Mouse (Mus musculus): ENCODE measurements around the gene 6430571L13Rik. TPM values are rescaled to one million over a fixed set of nuclear protein-coding genes. Genes with fewer than 3 reads are reported as not detected.

The 6430571L13Rik gene
- polyA plus RNA-seq, 1 experiment from 2014 or later, result 0.81 TPM

- WGBS, result 89% methylated on average over 16 of the region's 16 CpGs
Measured at GRCm38 (mm10) chr9:107327879-107328620, 12.4 kb upstream of the 6430571L13Rik start.

GRCm38 (mm10) chr9:107330791-107331190 lies 9.6 kb upstream of the 6430571L13Rik start:
- Histone ChIP-seq H3K4me2 (no peak overlapping the region), H3K4me3 (replicated peaks) (no peak overlapping the region), H3K27ac (no peak overlapping the region), H3K9me3 (replicated peaks) (no peaks in the 10 kb centered on the region), H3K9ac (no peak overlapping the region), H3K4me1 (peaks cover 4% of the 10 kb centered on the region; the same call in 1 of the 2 replicates), H3K36me3 (peaks cover 27% of the 10 kb centered on the region; the same call in 1 of the 2 replicates), H3K27me3 (no peaks in the 10 kb centered on the region)
- no peak for ATAC-seq (replicated peaks; ENCODE audit: low FRiP score)
- WGBS, result 78% methylated on average over 6 of the region's 6 CpGs

More at GRCm38 (mm10) chr9:107327879-107328620, 12.4 kb upstream of the 6430571L13Rik start:
- H3K9ac ChIP-seq, result no peak overlapping the region
- no peak overlapping the region for H3K4me2 ChIP-seq
- peaks cover 27% of the 10 kb centered on the region; the same call in 1 of the 2 replicates for H3K36me3 ChIP-seq
- no peaks in the 10 kb centered on the region for H3K27me3 ChIP-seq
- H3K4me3 ChIP-seq (replicated peaks), result no peak overlapping the region
- peaks cover 17% of the 10 kb centered on the region for H3K4me1 ChIP-seq
- ATAC-seq (replicated peaks; ENCODE audit: low FRiP score), result no peak
- no peaks in the 10 kb centered on the region for H3K9me3 ChIP-seq (replicated peaks)
- H3K27ac ChIP-seq, result no peak overlapping the region

- peaks cover 9% of the 10 kb centered on the region for H3K4me1 ChIP-seq
- ATAC-seq (replicated peaks; ENCODE audit: low FRiP score), result no peak
- no peaks in the 10 kb centered on the region for H3K9me3 ChIP-seq (replicated peaks)
- peaks cover 17% of the 10 kb centered on the region; the same call in 1 of the 2 replicates for H3K36me3 ChIP-seq
- no peak overlapping the region for H3K4me3 ChIP-seq (replicated peaks)
- H3K27ac ChIP-seq, result no peak overlapping the region
- no peaks in the 10 kb centered on the region for H3K27me3 ChIP-seq
- 55% methylated on average over 2 of the region's 2 CpGs for WGBS
- H3K4me2 ChIP-seq, result no peak overlapping the region
- H3K9ac ChIP-seq, result no peak overlapping the region
Measured at GRCm38 (mm10) chr9:107333686-107334085, 6.7 kb upstream of the 6430571L13Rik start.

GRCm38 (mm10) chr9:107334356-107334755 lies 6.0 kb upstream of the 6430571L13Rik start:
- WGBS, result 82% methylated on average over 6 of the region's 6 CpGs
- Histone ChIP-seq H3K36me3 (peaks cover 10% of the 10 kb centered on the region; the same call in 1 of the 2 replicates), H3K9me3 (replicated peaks) (no peaks in the 10 kb centered on the region), H3K4me2 (no peak overlapping the region), H3K9ac (no peak overlapping the region), H3K4me3 (replicated peaks) (no peak overlapping the region), H3K4me1 (peaks cover 13% of the 10 kb centered on the region), H3K27me3 (no peaks in the 10 kb centered on the region), H3K27ac (no peak overlapping the region)
- ATAC-seq (replicated peaks; ENCODE audit: low FRiP score), result no peak

- H3K9ac ChIP-seq, result no peak overlapping the region
- no peak for ATAC-seq (replicated peaks; ENCODE audit: low FRiP score)
- H3K4me2 ChIP-seq, result no peak overlapping the region
- no peak overlapping the region for H3K4me3 ChIP-seq (replicated peaks)
- no peaks in the 10 kb centered on the region for H3K27me3 ChIP-seq
- no peaks in the 10 kb centered on the region for H3K9me3 ChIP-seq (replicated peaks)
- no peak overlapping the region for H3K27ac ChIP-seq
- peaks cover 15% of the 10 kb centered on the region for H3K4me1 ChIP-seq
- 93% methylated on average over 5 of the region's 5 CpGs for WGBS
- peaks cover 10% of the 10 kb centered on the region; the same call in 1 of the 2 replicates for H3K36me3 ChIP-seq
Measured at GRCm38 (mm10) chr9:107335046-107335445, 5.4 kb upstream of the 6430571L13Rik start.

GRCm38 (mm10) chr9:107335909-107336308 lies 4.5 kb upstream of the 6430571L13Rik start:
- no peak overlapping the region for H3K27ac ChIP-seq
- no peak overlapping the region for H3K4me2 ChIP-seq
- peaks cover 1% of the 10 kb centered on the region; the same call in 1 of the 2 replicates for H3K27me3 ChIP-seq
- no peak overlapping the region for H3K4me3 ChIP-seq (replicated peaks)
- H3K9ac ChIP-seq, result no peak overlapping the region
- WGBS, result 13% methylated on average over 5 of the region's 5 CpGs
- no peak for ATAC-seq (replicated peaks; ENCODE audit: low FRiP score)
- H3K4me1 ChIP-seq, result peaks cover 21% of the 10 kb centered on the region
- H3K36me3 ChIP-seq, result peaks cover 10% of the 10 kb centered on the region; the same call in 1 of the 2 replicates
- no peaks in the 10 kb centered on the region for H3K9me3 ChIP-seq (replicated peaks)

- no peak for ATAC-seq (replicated peaks; ENCODE audit: low FRiP score)
- H3K9ac ChIP-seq, result no peak overlapping the region
- no peak overlapping the region for H3K4me2 ChIP-seq
- 86% methylated on average over 6 of the region's 6 CpGs for WGBS
- no peaks in the 10 kb centered on the region for H3K9me3 ChIP-seq (replicated peaks)
- no peak overlapping the region for H3K27ac ChIP-seq
- H3K27me3 ChIP-seq, result peaks cover 6% of the 10 kb centered on the region
- peaks cover 23% of the 10 kb centered on the region for H3K4me1 ChIP-seq
- H3K4me3 ChIP-seq (replicated peaks), result no peak overlapping the region
- H3K36me3 ChIP-seq, result peaks cover 10% of the 10 kb centered on the region; the same call in 1 of the 2 replicates
Measured at GRCm38 (mm10) chr9:107336386-107336785, 4.0 kb upstream of the 6430571L13Rik start.

- WGBS, result 4% methylated on average over 30 of the region's 30 CpGs
Measured at GRCm38 (mm10) chr9:107338172-107338883, 2.1 kb upstream of the 6430571L13Rik start, which contains the start of gene Hemk1. Gene Hemk1 (minus strand): TSS chr9:107338350.

GRCm38 (mm10) chr9:107340911-107341645 lies 676 bp downstream of the 6430571L13Rik start:
- Histone ChIP-seq H3K36me3 (no peaks in the 10 kb centered on the region), H3K27me3 (peaks cover 17% of the 10 kb centered on the region), H3K4me3 (replicated peaks) (peak overlapping the region; percentile 64), H3K27ac (no peak overlapping the region), H3K4me2 (peak overlapping the region; percentile 91), H3K9ac (peak overlapping the region; percentile 65), H3K9me3 (replicated peaks) (no peaks in the 10 kb centered on the region), H3K4me1 (peaks cover 26% of the 10 kb centered on the region)
- 48% methylated on average over 12 of the region's 12 CpGs for WGBS
- ATAC-seq (replicated peaks; ENCODE audit: low FRiP score), result no peak

More at GRCm38 (mm10) chr9:107338172-107338883, 2.1 kb upstream of the 6430571L13Rik start, which contains the start of gene Hemk1:
- peak within 1 kb of the TSS; percentile 83 for H3K4me2 ChIP-seq
- H3K4me3 ChIP-seq (replicated peaks), result peak within 1 kb of the TSS; percentile 58
- peaks cover 17% of the 10 kb centered on the region for H3K27me3 ChIP-seq
- H3K36me3 ChIP-seq, result no peaks in the 10 kb centered on the region; the same call in 1 of the 2 replicates
- H3K9me3 ChIP-seq (replicated peaks), result no peaks in the 10 kb centered on the region
- peak; percentile 76 for ATAC-seq (replicated peaks; ENCODE audit: low FRiP score)
- peak within 1 kb of the TSS; percentile 54 for H3K9ac ChIP-seq
- peaks cover 26% of the 10 kb centered on the region for H3K4me1 ChIP-seq
- peak within 1 kb of the TSS; percentile 50; the same call in 1 of the 2 replicates for H3K27ac ChIP-seq

GRCm38 (mm10) chr9:107342201-107342709 lies 1.9 kb downstream of the 6430571L13Rik start:
- Histone ChIP-seq H3K4me1 (peaks cover 26% of the 10 kb centered on the region), H3K4me2 (no peak overlapping the region), H3K9me3 (replicated peaks) (no peaks in the 10 kb centered on the region), H3K27me3 (peaks cover 17% of the 10 kb centered on the region), H3K36me3 (no peaks in the 10 kb centered on the region), H3K9ac (no peak overlapping the region), H3K27ac (no peak overlapping the region), H3K4me3 (replicated peaks) (no peak overlapping the region)
- ATAC-seq (replicated peaks; ENCODE audit: low FRiP score), result no peak
- WGBS, result 86% methylated on average over 11 of the region's 11 CpGs

GRCm38 (mm10) chr9:107343146-107343943 lies 2.9 kb downstream of the 6430571L13Rik start:
- 60% methylated on average over 8 of the region's 8 CpGs for WGBS
- Histone ChIP-seq H3K4me3 (replicated peaks) (no peak overlapping the region), H3K4me2 (no peak overlapping the region), H3K27me3 (peaks cover 17% of the 10 kb centered on the region), H3K36me3 (no peaks in the 10 kb centered on the region), H3K4me1 (peaks cover 19% of the 10 kb centered on the region), H3K27ac (no peak overlapping the region), H3K9me3 (replicated peaks) (no peaks in the 10 kb centered on the region), H3K9ac (no peak overlapping the region)
- no peak for ATAC-seq (replicated peaks; ENCODE audit: low FRiP score)

All from kidney, embryonic 15.5 days (tissue).